Mouse (Mus musculus) lung, adult 2 months (tissue): ENCODE data around the gene Ccdc177. TPM values are rescaled to one million over a fixed set of nuclear protein-coding genes. Genes with fewer than 3 reads are reported as not detected.
A peak's percentile ranks its signal among the peaks of the same experiment; 100 is the strongest.
"Not testable (repeated sequence)": the region's sequence is repeated elsewhere in the genome, so short reads cannot be mapped to it uniquely, and the experiment has no call there.

Experiments used
- DNase-seq: peaks from one replicate; pipeline ENCODE4 v3.0.0; 2022
- H3K4me1 ChIP-seq: fragments of 200-500 bp; 2 replicates; pipeline ENCODE4 v1.6.1; 2011; ENCODE audit warnings: low read length; ENCODE audit not compliant: control insufficient read depth, insufficient read depth
- H3K4me3 ChIP-seq: fragments of 200-500 bp; replicated peaks from 2 replicates; pipeline ENCODE3; 2011; ENCODE audit warnings: low read depth, mild to moderate bottlenecking, control low read depth, low read length; ENCODE audit errors: extremely low read depth
- CTCF ChIP-seq: fragments of 200-500 bp; IDR thresholded peaks from 2 replicates; pipeline ENCODE4 v1.5.1; 2011; ENCODE audit warnings: mild to moderate bottlenecking, low read length, control low read depth; ENCODE audit not compliant: insufficient read depth
- POLR2A ChIP-seq: fragments of 200-500 bp; IDR thresholded peaks from 2 replicates; pipeline ENCODE4 v1.6.1; 2011; ENCODE audit warnings: low read depth, mild to moderate bottlenecking, control low read depth, low read length, borderline replicate concordance; ENCODE audit errors: extremely low read depth
- WGBS: fragments of 180-500 bp; shearing (Covaris S2); methylation state at CpG from one replicate; pipeline ENCODE4 v1.1.7; 2018; 5-methylcytosine and 5-hydroxymethylcytosine counted together
- polyA plus RNA-seq: library from polyadenylated mRNA; depleted of rRNA; stranded (reverse); fragments of >200 nt; gene quantifications from 2 replicates; pipeline ENCODE4 v1.2.3, GENCODE M21; 2012

The Ccdc177 gene
- polyA plus RNA-seq, 1 experiment, result not detected

GRCm38 (mm10) chr12:80794522-80794921, 34.0 kb upstream of the Ccdc177 start:
- WGBS, result 80% methylated on average over 4 of the region's 4 CpGs
- TF ChIP-seq POLR2A (no peak), CTCF (no peak)
- DNase-seq, result no peak

DNA sequence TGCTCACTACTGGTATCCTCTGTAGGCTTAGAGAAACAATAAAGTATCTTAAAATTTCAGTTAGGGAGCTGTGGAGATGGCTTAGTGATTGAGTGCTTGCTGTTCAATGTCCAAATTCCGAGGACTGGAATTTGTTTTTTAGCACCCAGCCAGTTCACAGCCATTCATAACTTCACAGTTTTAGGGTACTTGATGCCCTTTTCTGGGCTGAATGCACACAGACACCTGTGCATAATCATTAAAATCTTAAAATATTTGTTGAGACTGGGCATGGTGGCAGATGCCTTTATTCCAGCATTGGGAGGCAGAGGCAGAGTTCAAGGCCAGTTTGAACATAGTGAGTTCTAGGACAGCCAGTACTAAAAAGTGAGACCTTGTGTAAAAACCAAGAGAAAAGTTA, 33.0 kb upstream of the Ccdc177 start:
- no peak for DNase-seq
- H3K4me3 ChIP-seq, result no peak overlapping the region
- peaks cover 43% of the 10 kb centered on the region for H3K4me1 ChIP-seq
- 48% methylated on average over 1 of the region's 1 CpGs for WGBS
- TF ChIP-seq POLR2A (no peak), CTCF (no peak)

More at GRCm38 (mm10) chr12:80794522-80794921, 34.0 kb upstream of the Ccdc177 start:
- Histone ChIP-seq H3K4me3 (no peak overlapping the region), H3K4me1 (peaks cover 43% of the 10 kb centered on the region)

GRCm38 (mm10) chr12:80792867-80793266, 32.4 kb upstream of the Ccdc177 start:
- Histone ChIP-seq H3K4me3 (no peak overlapping the region), H3K4me1 (peaks cover 41% of the 10 kb centered on the region)
- no peak for TF ChIP-seq CTCF
- no peak for TF ChIP-seq POLR2A
- WGBS, result 12% methylated on average over 5 of the region's 5 CpGs
- no peak for DNase-seq

DNA sequence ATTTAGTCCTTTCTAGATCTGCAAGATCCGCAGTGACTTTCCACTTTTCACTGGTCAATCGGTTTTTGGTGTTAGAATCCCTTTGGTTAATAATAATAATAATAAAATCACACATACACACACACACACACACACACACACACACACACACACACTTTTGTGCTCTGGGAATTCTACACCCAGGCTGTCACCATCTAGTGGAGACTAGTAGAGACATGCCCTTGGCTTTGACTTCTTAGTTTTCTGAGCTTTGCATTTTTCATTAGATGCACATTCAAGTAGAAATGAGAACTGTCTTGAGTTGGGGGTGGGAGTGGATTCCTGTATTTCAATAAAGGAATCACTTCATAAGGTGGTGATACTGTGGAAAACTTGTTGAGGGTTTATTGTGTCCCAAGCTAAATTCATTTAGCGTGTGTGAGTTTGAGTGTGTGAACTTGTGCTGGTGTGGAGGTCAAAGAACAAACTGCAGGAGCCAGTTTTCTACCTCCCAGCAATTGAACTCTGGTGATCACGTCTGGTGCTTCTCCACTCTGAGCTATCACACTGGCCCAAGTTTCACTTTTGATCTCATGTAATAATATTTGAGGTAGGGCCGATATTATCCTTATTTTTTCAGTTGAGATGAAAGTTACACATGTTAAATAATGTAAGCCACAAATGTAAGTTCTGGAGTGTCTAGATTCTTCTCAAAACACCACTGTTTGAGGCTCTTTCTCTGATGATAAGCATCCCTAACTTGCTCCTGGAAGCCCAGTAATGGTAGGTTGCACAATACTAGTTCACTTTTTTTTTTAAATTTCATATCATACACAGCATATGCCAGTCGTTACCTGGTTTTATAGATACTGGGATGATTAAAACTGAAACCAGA, 31.3 kb upstream of the Ccdc177 start:
- peaks cover 39% of the 10 kb centered on the region for H3K4me1 ChIP-seq
- peak overlapping the region; percentile 99 for H3K4me3 ChIP-seq
- TF ChIP-seq CTCF (no peak), POLR2A (no peak)
- DNase-seq, result no peak
- 8% methylated on average over 6 of the region's 6 CpGs for whole genome bisulfite sequencing

GRCm38 (mm10) chr12:80790700-80791570, 30.4 kb upstream of the Ccdc177 start:
- no peak for DNase-seq
- under 1% methylated on average over 80 of the region's 80 CpGs for WGBS
- Histone ChIP-seq H3K4me3 (peak overlapping the region; percentile 99), H3K4me1 (peaks cover 36% of the 10 kb centered on the region)
- TF ChIP-seq CTCF, result no peak
- no peak for TF ChIP-seq POLR2A

DNA sequence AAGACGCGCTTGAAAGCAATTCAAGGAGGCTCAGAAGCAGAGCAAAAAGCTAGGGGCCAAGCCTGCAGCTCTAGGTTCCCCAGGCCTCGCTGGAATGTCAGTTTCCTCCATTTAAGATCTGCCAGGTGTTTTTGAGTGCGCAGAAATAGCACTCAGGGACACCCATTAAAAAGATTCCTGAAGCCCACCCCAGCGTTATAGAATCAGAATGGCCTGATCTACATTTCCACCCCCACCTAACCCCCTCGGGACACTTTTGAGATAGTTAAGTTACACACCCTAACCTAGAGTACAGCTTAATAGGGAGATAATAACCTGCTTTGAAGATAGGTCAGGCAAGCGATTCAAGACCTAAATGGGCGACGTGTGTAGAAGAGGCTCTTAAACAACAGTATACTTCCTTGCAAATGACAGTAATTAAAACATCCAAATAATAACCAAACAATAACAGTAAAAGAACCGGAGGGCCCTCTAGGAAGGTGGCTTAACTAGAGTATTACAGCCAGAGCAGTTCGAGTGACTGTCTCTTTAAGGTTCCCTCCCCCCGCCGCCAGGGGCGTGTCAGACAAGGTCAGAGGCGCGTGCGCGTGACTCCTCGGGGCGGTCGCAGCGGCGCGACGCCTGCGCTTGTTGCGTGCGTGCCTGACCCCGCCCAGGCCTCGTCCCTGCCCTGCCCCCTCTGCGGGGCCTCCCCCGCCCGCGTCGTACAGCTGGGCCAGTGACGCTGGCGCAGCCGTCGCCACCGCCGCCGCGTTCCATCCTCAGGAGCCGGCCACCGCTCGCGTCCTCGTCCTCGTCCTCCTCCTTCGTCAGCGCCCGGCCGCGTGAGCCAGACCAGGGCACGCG, 29.6 kb upstream of the Ccdc177 start, which contains the start of gene Susd6:
Gene Susd6, plus strand, starts transcription at position 662 of the 846 bp plus-strand sequence.
- peaks cover 29% of the 10 kb centered on the region for H3K4me1 ChIP-seq
- peak; percentile 98 for DNase-seq
- peak within 1 kb of the TSS; percentile 99 for H3K4me3 ChIP-seq
- WGBS, result 5% methylated on average over 56 of the region's 56 CpGs
- TF ChIP-seq POLR2A, result peak; percentile 98
- TF ChIP-seq CTCF, result no peak

DNA sequence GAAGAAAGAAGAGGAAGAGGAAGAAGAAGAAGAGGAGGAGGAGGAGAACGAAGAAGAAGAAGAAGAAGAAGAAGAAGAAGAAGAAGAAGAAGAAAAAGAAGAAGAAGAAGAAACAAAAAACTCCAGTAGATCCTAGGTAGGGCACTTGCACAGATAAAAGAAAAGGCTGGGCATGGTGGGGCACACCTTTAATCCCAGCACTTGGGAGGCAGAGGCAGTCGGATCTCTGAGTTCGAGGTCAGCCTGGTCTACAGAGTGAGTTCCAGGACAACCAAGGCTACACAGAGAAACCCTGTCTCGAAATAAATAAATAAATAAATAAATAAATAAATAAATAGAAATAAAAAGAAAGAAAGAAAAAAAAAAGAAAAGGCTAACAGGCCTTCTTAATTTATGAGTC, 28.8 kb upstream of the Ccdc177 start:
- not testable (repeated sequence) for DNase-seq

GRCm38 (mm10) chr12:80788188-80788587, 27.7 kb upstream of the Ccdc177 start:
- 83% methylated on average over 3 of the region's 3 CpGs for WGBS
- H3K4me3 ChIP-seq, result no peak overlapping the region
- TF ChIP-seq CTCF (no peak), POLR2A (no peak)
- DNase-seq, result no peak
- H3K4me1 ChIP-seq, result peaks cover 14% of the 10 kb centered on the region

More for the DNA sequence above, 28.8 kb upstream of the Ccdc177 start:
- H3K4me1 ChIP-seq, result peaks cover 21% of the 10 kb centered on the region
- H3K4me3 ChIP-seq, result not testable (repeated sequence)
- 73% methylated on average over 4 of the region's 4 CpGs for WGBS

- DNase-seq, result no peak
- WGBS, result 39% methylated on average over 11 of the region's 11 CpGs
- Histone ChIP-seq H3K4me3 (no peak overlapping the region), H3K4me1 (peaks cover 8% of the 10 kb centered on the region)
- TF ChIP-seq POLR2A, result no peak
- no peak for TF ChIP-seq CTCF
These were observed 27.1 kb upstream of the Ccdc177 start for GRCm38 (mm10) chr12:80787604-80788003.
